Mouse (Mus musculus) midbrain, embryonic 11.5 days (tissue): ENCODE measurements around the gene Hcrtr2. TPM values are rescaled to one million over a fixed set of nuclear protein-coding genes. Genes with fewer than 3 reads are reported as not detected.

ENCODE experiments used
- ATAC-seq: fragments of 200-750 bp; cut with Nextera tagmentation; 2 replicates; pipeline ENCODE4 v1.8.0; 2017; ENCODE audit warnings: moderate TSS enrichment, moderate library complexity; ENCODE audit not compliant: low FRiP score
- DNase-seq: peaks from one replicate; pipeline ENCODE4 v3.0.0; 2015; ENCODE audit warnings: low spot score; ENCODE audit errors: missing footprints
- H3K27ac ChIP-seq: fragments of 300-500 bp; sonication (generic); 2 replicates; pipeline ENCODE4 v1.5.1; 2014; ENCODE audit warnings: low read depth, low read length
- H3K27me3 ChIP-seq: fragments of 300-500 bp; sonication (generic); 2 replicates; pipeline ENCODE4 v1.6.1; 2014; ENCODE audit warnings: mild to moderate bottlenecking, low read length, moderate library complexity, mixed read lengths; ENCODE audit not compliant: control insufficient read depth, insufficient read depth
- H3K36me3 ChIP-seq: fragments of 300-500 bp; sonication (generic); 2 replicates; pipeline ENCODE4 v1.6.1; 2014; ENCODE audit warnings: mild to moderate bottlenecking, low read length, moderate library complexity, mixed read lengths; ENCODE audit not compliant: control insufficient read depth, insufficient read depth
- H3K4me1 ChIP-seq: fragments of 300-500 bp; sonication (generic); 2 replicates; pipeline ENCODE4 v1.6.1; 2014; ENCODE audit warnings: low read length; ENCODE audit not compliant: control insufficient read depth, insufficient read depth
- H3K4me2 ChIP-seq: fragments of 300-500 bp; sonication (generic); 2 replicates; pipeline ENCODE4 v1.6.1; 2014; ENCODE audit warnings: mild to moderate bottlenecking, moderate library complexity
- H3K4me3 ChIP-seq: fragments of 300-500 bp; sonication (generic); 2 replicates; pipeline ENCODE4 v1.5.1; 2014; ENCODE audit warnings: low read depth, low read length
- H3K9ac ChIP-seq: fragments of 300-500 bp; sonication (generic); 2 replicates; pipeline ENCODE4 v1.6.1; 2014; ENCODE audit warnings: low read length
- H3K9me3 ChIP-seq: fragments of 300-500 bp; sonication (generic); 2 replicates; pipeline ENCODE4 v1.6.1; 2016; ENCODE audit warnings: low read length; ENCODE audit not compliant: control insufficient read depth
- WGBS: fragments of 180-500 bp; shearing (Covaris S2); extraction: QIAGEN DNeasy Blood & Tissue Kit; methylation state at CpG from one replicate; pipeline ENCODE4 v1.1.7; 2014; 5-methylcytosine and 5-hydroxymethylcytosine counted together
- polyA plus RNA-seq: library from polyadenylated mRNA; unstranded; fragments of >200 nt; fragmentation: Nextera tagmentation; extraction: Ambion mirVana; gene quantifications from 2 replicates; pipeline ENCODE4 v1.2.1, GENCODE M21; 2014

Gene Hcrtr2
- polyA plus RNA-seq, 1 experiment from 2014 or later = 0.52 TPM

DNA sequence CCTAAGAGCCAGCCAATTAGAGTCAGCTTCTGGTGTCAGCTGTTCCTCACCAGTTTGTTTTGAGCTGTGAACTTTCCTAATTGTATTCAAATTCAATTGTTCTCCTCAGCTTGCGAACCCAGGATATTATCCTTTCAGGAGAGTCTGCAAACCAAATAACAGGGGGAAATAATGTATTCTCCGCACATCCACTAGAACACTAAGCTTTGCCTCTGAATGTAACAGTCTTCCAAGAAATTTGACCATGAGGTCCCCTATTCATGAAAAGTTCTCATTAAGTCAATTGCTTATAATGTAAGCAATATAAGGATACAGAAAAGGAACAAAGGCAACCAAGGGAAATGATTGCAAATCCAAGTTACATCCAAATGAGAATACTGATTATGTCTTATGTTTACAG, 110.1 kb downstream of the Hcrtr2 start, which contains the start of gene Gfral:
Gfral (minus strand) TSS at position 101 of the 400 bp plus-strand sequence.
- DNase-seq (no peak), ATAC-seq (no peak)
- Histone ChIP-seq H3K27ac (no peak within 1 kb of the TSS), H3K27me3 (no peaks in the 10 kb centered on the region), H3K4me1 (no peaks in the 10 kb centered on the region), H3K36me3 (no peaks in the 10 kb centered on the region), H3K4me2 (no peak within 1 kb of the TSS), H3K9ac (no peak within 1 kb of the TSS), H3K9me3 (no peaks in the 10 kb centered on the region), H3K4me3 (no peak within 1 kb of the TSS)
- 81% methylated on average over 2 of the region's 2 CpGs for WGBS

GRCm38 (mm10) chr9:76196917-76197316, 126.7 kb downstream of the Hcrtr2 start:
- H3K4me3 ChIP-seq = no peak overlapping the region
- no peaks in the 10 kb centered on the region for H3K9me3 ChIP-seq
- H3K9ac ChIP-seq = no peak overlapping the region
- no peaks in the 10 kb centered on the region for H3K36me3 ChIP-seq
- H3K4me2 ChIP-seq = no peak overlapping the region
- DNase-seq = no peak
- 84% methylated on average over 4 of the region's 4 CpGs for WGBS
- H3K4me1 ChIP-seq = no peaks in the 10 kb centered on the region
- no peak overlapping the region for H3K27ac ChIP-seq
- no peaks in the 10 kb centered on the region for H3K27me3 ChIP-seq
- ATAC-seq = no peak

DNA sequence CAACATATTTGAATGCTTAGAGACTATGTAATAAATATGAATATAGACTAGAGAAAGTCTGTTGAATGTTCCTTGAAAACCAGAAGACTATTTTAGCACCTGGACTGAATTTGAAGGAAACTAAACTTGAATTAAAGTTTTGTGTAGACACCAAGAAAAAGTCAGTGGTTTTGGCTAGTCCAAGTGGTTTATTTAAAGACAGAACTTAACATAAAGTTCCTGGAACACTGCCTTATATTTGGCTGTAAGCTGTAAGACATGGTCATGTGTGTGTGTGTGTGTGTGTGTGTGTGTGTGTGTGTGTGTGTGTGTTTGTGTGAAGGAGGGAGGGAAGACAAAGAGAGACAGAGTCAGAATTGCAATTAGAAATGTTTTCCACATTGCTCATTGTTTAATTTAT, 144.4 kb downstream of the Hcrtr2 start:
- DNase-seq (no peak), ATAC-seq (no peak)
- H3K27ac ChIP-seq = no peak overlapping the region
- H3K36me3 ChIP-seq = no peaks in the 10 kb centered on the region
- no peak overlapping the region for H3K4me2 ChIP-seq
- H3K9me3 ChIP-seq = no peaks in the 10 kb centered on the region
- no peaks in the 10 kb centered on the region for H3K4me1 ChIP-seq
- no peak overlapping the region for H3K9ac ChIP-seq
- H3K4me3 ChIP-seq = no peak overlapping the region
- no peaks in the 10 kb centered on the region for H3K27me3 ChIP-seq

Other genes with a start within 250 kb of the Hcrtr2 start
- gene Gfral, start 110.2 kb downstream of the Hcrtr2 start, polyA plus RNA-seq = not detected in 2 replicates
- 0.25 TPM in 1 of 2 replicates, not detected in the other for gene Fam83b, start 243.3 kb upstream of the Hcrtr2 start, polyA plus RNA-seq